Mouse (Mus musculus) thymus, postnatal 14 days (tissue): ENCODE measurements at regions not wholly inside any gene's neighbourhood (a gene's known extent, or its start where the extent isn't known, plus 50 kb on each side); places are given as distances from the start of the nearest gene placed in this dataset.
A peak's percentile ranks its signal among the peaks of the same experiment; 100 is the strongest.

Experiments
- DNase-seq: peaks from one replicate; pipeline ENCODE4 v3.0.0; 2021

DNA sequence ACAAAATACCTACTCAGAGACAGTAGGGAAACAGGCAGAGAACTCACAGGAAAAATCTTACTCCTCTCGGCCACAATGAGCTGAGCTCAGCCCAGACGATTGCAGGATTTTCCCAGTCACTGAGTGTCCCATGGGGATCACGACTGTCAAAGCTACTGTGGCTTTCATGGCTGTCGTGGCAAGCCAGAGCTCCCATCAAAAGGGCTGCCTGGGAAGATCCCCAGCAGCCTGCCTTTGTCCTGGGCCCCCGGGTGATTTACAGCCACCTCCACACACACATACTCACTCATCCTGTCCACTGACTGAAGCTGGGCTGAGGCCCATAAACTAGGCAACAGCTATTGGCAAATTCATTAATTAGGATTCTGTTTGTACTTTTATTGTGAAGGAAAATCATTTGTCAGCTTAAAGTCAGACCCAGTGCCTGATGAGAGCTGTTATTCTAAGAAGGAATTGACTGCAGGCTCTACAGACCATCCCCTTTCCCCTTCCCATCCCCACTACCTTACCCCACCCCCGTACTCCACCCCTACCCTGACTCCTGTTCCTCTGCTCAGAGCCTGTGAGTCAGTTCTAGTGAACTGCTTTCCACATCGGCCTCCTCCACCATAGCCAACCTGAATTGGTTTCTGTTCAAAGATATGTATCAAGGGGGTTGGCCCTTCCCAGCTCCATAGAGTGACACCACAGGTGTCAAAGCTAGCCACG is 399.1 kb downstream of the H2al1j start:
- no peak for DNase-seq

DNA sequence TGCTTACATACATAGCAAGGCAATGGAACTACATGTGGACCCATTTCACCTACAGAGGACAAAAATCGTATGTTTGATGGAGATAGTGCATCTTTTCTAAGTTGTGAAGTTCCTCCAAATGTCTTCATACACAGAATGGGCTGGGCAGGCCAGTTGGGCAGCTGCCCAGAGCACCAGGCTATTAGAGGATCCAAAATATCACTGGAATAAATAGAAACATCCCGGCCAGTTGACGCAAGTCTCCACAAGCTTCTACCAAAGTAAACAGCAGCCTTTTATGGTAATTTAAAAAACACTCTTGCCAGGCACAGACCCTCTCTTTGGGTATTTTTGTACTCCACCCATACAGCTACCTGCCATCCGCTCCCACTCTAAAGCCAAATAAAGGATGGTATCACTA is 400.9 kb downstream of the H2al1j start:
- DNase-seq, result no peak

DNA sequence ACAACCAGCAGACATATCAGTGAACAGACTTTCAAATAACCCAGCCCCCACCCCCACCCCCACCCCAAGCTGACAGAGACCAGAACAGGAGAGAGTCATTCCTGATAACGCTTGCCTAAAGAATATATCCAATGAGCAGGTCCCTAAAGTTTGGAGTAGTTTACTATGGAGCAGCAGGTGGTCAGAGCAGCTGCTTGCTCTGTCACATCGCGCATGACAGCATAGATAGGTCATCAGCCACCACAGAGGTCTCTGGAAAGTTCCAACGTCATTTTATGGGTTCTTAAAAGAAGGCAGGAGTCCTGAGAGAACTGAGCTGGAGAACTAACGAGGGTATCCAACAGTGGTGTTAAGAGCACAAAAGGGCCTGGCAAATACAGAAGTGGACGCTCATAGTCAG is 402.4 kb downstream of the H2al1j start:
- no peak for DNase-seq

DNA sequence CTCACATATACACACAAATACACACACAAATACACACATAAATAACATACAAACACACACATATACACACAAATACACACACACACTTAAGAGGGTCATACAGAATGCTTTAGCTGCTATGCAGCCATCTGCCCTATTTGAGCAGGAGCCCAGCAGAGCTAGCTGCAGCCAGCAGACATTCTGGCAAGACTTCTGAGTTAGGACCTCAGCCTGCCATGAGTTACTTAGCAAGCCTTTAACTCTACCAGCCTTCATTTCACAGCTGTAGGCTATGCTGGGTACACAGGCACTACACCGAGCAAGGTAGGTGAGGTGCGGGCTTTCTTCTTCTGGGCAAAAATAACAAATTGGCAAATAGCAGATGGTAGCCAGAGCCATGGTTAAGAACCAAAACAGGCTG is 404.7 kb downstream of the H2al1j start:
- no peak for DNase-seq

DNA sequence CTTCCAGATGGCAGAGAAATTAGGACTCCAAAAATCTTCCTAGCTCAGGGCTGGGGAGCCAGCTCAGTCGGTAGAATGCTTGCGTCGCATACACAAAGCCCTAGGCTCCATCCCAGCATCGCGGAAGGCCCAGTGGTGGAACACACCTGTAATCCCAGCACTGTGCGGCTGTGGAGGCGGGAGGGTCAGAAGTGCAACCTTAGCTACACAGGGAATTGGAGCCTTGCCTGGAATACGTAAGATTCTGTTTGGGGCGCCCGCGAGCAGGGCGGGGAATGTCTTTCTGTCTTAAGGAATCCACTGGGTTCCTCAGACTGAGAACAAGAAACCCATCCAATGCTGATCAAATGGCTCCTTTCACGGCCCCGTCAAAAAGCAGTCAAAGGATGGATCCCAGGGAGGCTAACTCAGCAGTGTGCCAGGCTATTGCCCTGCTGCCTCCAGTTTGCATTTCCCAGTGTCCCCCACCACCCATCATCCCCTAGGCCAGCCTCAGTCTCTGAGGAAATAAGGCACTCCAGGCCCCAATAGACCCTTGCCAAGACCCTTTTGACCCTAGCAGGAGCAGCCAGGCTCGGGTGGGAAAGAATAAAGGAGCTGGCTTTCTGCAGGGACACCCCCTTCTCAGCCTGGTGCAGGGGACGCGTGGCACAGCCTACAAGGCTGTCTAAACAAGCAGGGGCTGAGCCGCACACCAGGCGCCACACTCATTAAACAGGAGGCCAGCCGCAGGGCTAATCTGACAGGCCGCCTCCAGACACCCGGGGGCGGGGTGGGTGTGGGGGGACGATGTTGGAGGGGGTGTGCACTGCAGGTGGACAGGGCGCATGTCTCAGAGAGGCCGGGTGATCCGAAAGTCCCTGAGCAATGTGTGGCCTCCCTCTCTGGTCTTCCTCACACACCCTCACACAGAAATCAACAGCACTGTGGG is 407.1 kb downstream of the H2al1j start:
- no peak for DNase-seq

DNA sequence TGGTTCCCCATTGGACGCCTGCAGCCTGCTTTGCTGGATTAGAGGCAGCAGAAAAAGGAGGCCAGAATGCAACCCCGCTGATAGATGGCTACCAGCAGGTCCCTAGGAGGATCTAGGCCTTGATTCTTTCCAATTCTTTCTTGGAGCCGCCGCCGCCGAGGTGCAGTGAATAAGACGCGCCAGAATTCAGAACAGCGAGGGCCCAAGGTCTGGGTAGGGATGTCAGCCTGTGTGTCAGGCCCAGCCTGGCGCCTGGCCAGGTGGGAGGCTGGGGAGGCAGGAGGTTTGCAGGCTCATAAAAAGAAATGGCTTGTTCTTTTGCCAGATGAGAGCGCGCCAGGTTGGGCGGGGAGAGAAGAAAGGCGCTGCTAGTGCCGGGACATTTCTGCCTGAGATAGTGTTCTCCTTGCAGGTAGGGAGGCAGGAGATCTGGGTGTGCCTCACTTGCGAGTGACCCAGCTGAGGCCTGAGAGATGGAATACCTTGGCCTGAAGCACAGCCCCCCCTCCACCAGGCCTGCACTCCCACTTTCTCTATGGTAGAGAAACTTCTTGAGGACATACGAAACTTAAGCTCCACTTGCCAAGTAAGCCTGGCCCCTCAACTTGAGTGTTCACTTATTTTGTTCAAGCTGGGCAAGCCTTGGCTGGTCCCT is 408.0 kb downstream of the H2al1j start:
- DNase-seq, result no peak

DNA sequence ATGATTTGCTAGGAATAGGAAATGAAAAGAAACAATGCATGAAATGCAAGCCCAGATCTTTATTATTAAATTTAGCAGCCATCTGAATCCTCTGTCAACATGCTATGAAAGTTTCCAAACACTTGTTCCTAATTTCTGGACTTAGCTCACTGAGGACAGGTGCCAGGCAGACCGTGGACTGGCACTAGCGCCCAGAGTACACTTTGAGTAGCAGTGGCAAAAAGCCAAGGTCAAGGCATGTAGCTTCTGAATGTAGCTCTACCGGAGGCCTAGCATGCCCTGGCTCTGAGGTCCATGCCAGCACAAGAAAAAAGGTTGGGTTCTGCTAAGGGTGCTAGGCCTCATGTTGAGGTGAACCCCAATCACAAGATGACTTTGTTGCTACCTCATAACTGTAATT is 408.9 kb downstream of the H2al1j start:
- no peak for DNase-seq

DNA sequence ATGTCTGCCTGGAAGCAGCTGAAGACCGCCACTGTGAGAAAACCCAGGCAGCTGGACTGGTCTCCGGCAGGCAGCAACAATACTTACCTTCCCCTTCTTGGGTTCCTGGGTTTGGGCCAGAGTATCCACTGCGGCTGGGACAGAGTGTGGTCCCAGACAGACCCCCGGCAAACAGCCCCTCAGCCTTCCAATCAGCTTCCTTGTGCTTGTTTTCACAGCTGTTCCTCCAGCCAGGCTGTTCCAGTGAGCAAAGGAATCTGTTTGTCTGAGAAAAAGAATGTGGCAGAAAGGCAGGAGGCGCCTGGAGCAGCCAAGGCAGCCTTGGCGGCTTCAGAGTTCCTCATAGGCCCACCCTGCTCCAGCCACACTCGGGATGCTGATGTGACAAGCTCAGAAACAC is 411.9 kb downstream of the H2al1j start:
- no peak for DNase-seq

DNA sequence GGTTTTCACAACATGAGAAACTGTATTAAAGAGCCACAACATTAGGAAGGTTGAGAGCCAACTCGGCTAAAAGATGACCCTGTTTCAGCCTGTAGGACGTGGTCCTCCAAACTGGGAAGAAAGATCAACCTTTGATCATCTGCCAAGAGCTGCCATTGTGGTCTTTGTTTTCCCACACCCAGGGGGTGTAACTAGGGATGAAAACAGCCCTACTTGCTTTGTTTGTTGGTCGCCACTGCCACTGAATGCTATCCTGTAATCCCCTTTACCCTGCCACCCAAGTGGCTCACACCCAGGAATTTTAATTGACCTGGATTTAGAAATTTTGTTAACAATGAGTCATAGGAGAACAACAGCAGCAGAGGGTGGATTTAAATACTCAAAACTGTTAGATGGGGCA is 414.2 kb downstream of the Bcor start:
- no peak for DNase-seq

DNA sequence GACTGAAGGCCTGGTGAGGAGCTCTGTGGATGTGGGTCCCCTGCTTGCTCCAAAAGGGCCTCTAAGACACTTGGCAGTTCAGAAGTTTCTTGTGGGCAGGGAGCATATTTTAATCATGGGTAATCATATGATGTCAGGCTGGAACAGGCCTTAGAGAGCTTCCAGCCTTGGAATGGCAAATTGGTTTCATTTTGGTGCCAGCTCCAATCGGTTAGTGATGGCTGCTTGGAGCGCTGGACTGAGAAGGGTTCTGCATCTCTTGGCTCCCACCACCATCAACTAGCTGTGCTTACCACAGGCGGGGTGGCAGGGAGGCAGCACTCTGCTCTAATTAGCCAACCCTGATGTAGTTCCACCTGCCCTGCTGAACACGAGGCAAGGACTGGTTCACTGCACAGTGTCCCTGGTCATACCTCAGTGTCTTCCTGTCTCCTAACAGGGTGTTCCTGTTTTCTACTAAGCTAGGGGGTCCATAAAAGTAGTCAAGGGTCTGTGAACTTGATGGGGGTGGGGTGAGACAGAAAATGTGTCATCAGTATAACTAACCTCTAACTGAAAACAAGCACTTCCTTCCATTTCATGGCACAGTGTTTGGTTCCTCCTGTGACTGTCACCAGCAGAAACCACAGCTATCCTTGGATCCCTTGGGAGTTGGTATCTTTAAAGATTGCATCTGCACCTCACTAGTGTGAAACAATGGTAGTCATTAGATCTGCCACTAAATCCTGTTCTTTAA is 412.6 kb downstream of the Bcor start:
- DNase-seq, result no peak

DNA sequence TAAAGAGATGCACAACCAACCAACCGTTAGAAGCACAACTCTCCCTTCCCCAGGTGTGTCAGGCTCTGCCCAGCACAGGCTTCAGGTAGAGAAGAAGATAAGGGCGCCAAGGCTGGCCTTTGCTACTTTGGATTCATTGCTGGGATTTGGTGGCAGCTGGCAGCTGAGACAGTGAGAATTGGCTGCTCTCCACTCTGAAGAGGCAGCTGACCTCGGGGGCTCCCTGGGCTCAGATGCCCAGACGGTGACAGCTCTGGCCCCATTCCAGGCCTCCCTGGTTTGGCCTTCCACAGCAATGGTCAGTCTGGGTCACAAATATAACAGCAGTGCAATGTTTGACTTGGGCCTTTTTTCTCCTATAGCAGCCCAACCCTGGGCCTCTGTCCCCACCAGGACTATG is 411.9 kb downstream of the Bcor start:
- DNase-seq, result no peak

DNA sequence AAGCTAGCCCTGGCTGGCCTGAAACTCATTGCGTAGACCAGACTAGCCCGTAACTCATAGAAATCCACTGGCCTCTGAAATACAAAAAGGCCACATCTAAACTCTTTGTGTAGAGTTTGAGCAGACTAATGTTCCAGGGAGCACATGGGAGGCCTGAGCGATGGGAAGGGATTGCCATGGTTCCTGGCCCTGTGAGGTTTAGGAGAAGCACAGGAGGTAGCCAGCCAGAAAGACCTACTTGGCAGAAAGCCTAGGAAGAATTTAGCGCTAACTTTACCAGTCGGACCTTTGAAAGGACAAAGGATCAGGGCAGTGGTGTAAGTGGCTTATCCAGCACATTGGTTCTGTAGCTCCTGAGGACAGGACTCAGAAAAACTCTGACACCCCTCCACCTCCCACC is 407.6 kb downstream of the Bcor start:
- DNase-seq, result no peak

DNA sequence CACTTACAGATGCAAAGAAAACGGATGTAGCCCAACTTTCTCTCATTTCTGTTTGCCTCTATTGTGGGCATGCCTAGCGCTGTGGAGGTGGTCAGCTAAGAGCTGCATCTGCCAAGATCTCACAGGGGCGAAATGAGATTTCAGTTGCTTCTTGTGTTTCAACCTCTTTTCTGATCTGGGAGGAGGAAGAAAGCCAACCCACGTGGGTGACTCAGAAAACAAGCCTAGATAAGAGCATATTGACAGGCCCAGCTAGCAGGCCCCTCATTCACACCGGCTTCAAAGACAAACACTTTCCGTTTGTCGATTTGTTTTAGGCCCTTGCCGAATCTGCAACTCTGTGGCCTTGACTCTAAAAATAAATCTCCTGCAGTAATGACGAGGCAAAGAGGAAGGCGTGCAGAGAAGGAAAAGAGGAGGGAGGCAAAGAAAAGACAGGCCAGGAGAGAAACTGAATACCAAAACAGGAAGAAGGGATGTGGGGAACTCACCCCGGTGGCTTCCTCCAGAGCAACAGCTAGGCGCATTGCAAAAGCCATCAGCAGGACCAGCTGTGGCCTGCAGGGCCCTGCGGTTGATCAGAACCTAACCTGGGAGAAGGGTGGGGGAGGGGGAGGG is 407.1 kb downstream of the Bcor start:
- DNase-seq, result peak; percentile 52

DNA sequence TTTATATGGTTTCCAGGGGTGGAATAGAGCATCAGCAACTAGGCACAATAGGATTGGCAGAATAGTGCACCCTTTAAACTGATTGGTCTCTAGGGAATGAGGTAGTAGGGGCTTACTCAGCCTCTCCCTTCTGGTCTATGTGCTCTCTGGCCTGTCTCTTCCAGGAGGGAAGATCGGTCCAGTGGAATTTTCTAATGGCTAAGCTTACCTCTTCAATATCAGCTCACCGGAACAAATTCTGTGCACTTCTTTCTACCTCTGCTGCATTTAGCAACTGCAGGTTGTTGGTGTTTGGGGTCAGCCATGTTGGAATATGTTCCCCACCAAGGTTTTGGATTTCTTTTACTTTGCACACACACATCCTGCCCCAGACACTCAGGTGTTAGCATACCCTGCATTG is 405.1 kb downstream of the Bcor start:
- no peak for DNase-seq

DNA sequence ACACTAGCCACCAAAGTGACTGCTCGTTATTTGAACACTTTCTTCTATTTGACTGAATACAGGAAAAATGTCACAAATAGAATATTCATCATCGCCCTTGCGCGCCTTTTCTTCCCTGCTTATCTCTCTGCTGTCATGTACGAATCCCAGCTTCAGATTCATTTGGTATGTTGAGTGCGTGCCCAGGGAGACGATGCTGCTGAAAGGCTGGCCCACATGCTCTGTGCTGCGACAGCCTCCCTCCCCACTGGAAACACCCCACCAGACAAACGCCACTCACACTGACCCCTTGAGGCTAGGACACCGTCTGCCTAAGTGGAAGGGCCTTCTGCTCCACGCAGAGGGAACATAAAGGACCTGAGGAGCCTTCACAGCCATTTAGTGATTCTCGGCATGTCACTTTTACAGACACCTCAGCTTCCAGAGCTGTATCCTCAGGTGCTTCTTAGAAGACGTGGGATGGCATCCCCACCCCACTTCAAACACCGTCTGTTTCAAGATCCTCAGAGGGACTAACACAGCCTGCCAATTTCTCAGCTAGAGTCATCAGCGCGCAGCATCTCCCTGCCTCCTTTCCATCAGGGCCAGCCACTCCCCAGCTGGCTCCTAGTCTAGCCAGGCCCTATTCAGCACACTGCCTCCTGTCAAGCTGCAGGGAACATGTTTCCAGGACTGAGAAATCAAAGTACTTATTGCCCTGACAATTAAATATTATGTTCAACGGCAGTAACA is 396.6 kb downstream of the Bcor start:
- DNase-seq, result no peak

DNA sequence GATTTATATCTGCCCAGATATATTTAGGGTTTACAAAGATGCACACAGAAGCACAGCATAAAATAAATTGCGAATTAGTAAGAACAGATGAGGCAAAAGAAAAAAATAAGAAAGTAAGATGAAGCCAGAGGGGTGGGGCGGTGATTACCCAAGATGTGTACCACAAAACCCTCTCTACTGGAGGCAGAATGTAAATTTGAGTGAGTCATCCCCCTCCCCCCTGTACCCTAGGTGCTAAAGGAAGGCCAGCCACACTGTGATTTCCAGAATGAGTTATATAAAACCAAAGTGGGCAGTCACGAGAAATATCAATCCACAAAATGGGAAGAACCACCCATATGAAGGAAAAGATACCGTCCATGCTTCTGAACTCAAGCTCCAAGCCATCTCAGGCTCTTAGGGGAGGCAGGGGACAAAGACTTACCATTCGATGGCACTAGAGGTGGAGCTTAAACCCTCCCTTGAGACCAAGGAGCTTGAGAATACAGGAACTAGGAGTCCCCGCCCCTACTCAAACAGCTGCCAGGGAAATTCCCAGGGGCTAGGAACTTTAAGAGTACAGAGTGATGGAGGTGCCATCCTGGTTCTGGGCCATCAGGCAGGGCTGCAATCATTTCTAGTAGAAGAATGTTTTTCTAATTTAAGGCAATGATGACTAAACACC is 383.8 kb downstream of the Bcor start:
- DNase-seq, result no peak

DNA sequence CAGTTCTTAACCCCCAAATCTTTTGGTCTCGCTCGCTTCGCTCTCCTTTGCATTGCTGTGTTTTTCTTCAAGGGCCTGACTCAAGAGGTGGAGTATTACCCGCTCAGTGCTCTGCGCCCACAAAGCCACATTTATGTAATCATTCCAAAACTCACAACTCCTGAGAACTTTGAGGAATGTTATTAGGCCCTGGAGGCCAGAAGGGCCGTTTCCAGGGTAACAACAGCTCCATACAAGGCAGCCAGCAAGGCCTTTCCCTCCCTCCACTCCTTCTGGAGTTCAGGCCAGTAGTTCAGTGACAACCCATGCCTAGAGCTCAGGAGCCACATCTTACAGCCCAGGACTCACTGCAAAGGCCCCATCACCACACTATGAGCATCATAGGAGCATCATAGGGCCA is 365.1 kb downstream of the Bcor start:
- DNase-seq, result no peak

DNA sequence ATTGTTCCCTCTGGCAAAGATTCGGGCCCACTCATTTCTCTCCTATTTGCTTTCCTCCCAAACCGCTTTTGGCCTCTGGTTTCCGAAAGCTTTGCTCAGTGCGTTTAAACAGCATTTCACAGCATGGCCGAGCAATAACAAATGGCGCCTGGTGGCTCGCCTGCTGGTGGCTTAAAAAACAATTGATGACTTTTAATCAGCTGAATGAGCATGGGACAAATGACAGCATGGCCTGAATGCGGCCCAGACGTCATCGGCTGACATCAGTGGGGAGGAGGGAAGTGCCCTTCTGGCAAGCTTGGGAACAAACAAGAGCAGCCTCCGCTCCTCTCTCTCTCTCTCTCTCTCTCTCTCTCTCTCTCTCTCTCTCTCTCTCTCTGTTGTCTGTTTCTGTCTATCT is 362.3 kb downstream of the Bcor start:
- DNase-seq, result no peak

DNA sequence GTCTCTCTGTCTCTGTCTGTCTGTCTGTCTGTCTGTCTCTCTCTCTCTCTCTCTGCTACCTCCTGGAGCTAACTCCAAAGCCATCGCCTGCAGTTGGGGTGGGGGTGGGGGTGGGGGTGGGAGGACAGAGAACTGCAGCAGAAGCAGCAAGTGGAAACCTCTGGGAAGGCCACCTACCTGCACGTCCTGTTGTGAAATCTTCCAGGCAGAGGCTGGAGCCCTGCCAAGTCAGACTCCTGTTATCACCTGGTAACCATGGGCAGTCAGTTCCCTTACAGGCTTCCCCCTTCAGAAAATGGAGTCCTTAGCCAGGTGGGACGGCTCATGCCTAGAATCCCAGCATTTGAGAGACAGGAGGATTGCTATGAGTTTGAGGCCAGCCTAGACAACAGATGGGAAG is 361.8 kb downstream of the Bcor start:
- no peak for DNase-seq

DNA sequence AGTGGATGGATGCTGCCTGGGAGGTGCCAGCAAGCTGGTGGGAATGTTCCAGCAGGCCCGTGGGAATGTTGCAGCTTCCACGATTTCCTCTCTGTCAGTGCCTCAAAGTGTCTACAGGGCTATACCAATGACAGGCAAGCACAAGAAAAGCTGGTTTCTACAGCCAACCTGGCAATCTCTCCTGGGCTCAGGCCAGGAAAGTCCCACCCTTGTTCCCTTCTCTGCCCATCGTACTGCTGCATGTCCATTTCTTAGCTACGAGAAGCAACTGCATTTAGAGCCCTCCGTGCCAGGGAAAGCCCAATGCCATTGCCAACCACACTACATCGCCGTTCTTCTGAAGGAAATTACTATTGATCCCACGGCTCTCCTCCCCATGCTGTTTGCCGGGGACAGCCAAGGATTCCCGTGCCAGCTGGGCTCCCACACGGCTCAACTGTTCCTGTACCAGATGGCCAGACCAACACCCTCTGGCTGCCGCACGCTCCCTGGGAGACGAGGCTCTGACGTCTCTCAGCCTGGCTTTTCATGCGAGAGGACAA is 359.7 kb downstream of the Bcor start:
- DNase-seq, result no peak

DNA sequence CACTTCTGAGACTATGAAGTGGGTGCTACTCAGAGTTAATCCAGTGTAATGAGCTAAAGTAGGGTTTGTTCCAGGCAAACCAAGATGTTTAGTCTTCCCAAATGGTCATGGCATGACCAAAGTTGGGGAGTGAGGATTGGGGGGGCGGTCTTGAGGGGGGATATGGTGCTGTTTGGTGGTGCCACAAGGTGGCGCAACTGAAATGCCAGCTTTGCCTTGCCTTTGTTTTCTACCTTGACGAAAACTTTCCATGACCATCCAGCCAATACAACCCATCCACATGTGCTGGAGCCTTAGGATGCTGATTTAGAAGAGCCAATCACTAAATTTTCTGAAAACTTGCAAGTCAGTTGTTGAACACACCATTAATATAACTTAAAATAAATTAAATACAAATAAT is 358.9 kb downstream of the Bcor start:
- peak; percentile 29 for DNase-seq
